Comparison of ENCODE assay signal across 8 mouse cellular contexts in genomic region chr15:97337636-97338352, GRCm38 (mm10).
A peak's percentile ranks its signal among the peaks of the same experiment; 100 is the strongest.
DNase-seq lines count a peak whose midpoint lies in the region; ATAC-seq lines count a peak whose summit lies in the region.

No protein-coding gene starts in this region.

- H3K27me3 ChIP-seq in heart, embryonic 10.5 days (ENCODE audit: insufficient read depth, poor library complexity, severe bottlenecking): no peaks in the 10 kb centered on the region
- H3K27me3 ChIP-seq in hindbrain, embryonic 15.5 days: no peaks in the 10 kb centered on the region
- no peaks in the 10 kb centered on the region for H3K27me3 ChIP-seq in midbrain, embryonic 13.5 days

- WGBS in heart, embryonic 10.5 days: 28% methylated on average over 14 of the region's 14 CpGs
- 37% methylated on average over 14 of the region's 14 CpGs for WGBS in hindbrain, embryonic 15.5 days
- 32% methylated on average over 14 of the region's 14 CpGs for WGBS in midbrain, embryonic 13.5 days

- H3K36me3 ChIP-seq in heart, embryonic 10.5 days: no peaks in the 10 kb centered on the region
- H3K36me3 ChIP-seq in hindbrain, embryonic 15.5 days: no peaks in the 10 kb centered on the region
- H3K36me3 ChIP-seq in midbrain, embryonic 13.5 days: no peaks in the 10 kb centered on the region

- H3K4me1 ChIP-seq in heart, embryonic 10.5 days: peaks cover 20% of the 10 kb centered on the region
- peaks cover 14% of the 10 kb centered on the region for H3K4me1 ChIP-seq in hindbrain, embryonic 15.5 days (replicated peaks)
- peaks cover 13% of the 10 kb centered on the region; the same call in 1 of the 2 replicates for H3K4me1 ChIP-seq in midbrain, embryonic 13.5 days (replicated peaks)

- DNase-seq in heart, embryonic 10.5 days (ENCODE audit: low spot score): no peak
- DNase-seq in heart, postnatal 14 days: no peak
- peak; percentile 44 for DNase-seq in c-Kit-positive CD71-positive TER-119-negative erythroid progenitor cells, embryonic 14.5 days (ENCODE audit: low read depth)
- DNase-seq in left cerebral cortex, postnatal 4 days: no peak
- no peak for DNase-seq in adrenal gland, postnatal 4 days (ENCODE audit: low spot score in 2 of 2)
- DNase-seq in right cerebral cortex, postnatal 25 days: no peak

- H3K9ac ChIP-seq in hindbrain, embryonic 15.5 days: no peak overlapping the region
- H3K9ac ChIP-seq in midbrain, embryonic 13.5 days (replicated peaks): no peak overlapping the region

- ATAC-seq in hindbrain, embryonic 15.5 days (ENCODE audit: low FRiP score, low read depth): peak; percentile 66; the same call in 1 of the 2 replicates
- ATAC-seq in midbrain, embryonic 13.5 days: peak; percentile 56

- H3K9me3 ChIP-seq in heart, embryonic 10.5 days: no peaks in the 10 kb centered on the region; the same call in 1 of the 2 replicates
- no peaks in the 10 kb centered on the region for H3K9me3 ChIP-seq in hindbrain, embryonic 15.5 days
- H3K9me3 ChIP-seq in midbrain, embryonic 13.5 days: peaks cover 17% of the 10 kb centered on the region

- intact Hi-C loops in heart, postnatal 14 days (cut with DNase I): no loop called here
- intact Hi-C loops in left cerebral cortex, postnatal 4 days (cut with DNase I): no loop called here

- peak overlapping the region; percentile 80; the same call in 1 of the 2 replicates for H3K27ac ChIP-seq in heart, embryonic 10.5 days
- H3K27ac ChIP-seq in hindbrain, embryonic 15.5 days (replicated peaks): 0 out of 2 replicates have a peak overlapping the region, but pooled peaks have one; percentile 17
- no peak overlapping the region for H3K27ac ChIP-seq in midbrain, embryonic 13.5 days

- peak overlapping the region; percentile 58 for H3K4me3 ChIP-seq in heart, embryonic 10.5 days
- peak overlapping the region; percentile 20 for H3K4me3 ChIP-seq in hindbrain, embryonic 15.5 days
- H3K4me3 ChIP-seq in midbrain, embryonic 13.5 days (replicated peaks): peak overlapping the region; percentile 16

- peak overlapping the region; percentile 51 for H3K4me2 ChIP-seq in hindbrain, embryonic 15.5 days
- H3K4me2 ChIP-seq in midbrain, embryonic 13.5 days (replicated peaks): peak overlapping the region; percentile 49
